Mouse (Mus musculus): ENCODE data around the gene Lsm2.
"Not testable (repeated sequence)": the region's sequence is repeated elsewhere in the genome, so short reads cannot be mapped to it uniquely, and the experiment has no call there.

DNA sequence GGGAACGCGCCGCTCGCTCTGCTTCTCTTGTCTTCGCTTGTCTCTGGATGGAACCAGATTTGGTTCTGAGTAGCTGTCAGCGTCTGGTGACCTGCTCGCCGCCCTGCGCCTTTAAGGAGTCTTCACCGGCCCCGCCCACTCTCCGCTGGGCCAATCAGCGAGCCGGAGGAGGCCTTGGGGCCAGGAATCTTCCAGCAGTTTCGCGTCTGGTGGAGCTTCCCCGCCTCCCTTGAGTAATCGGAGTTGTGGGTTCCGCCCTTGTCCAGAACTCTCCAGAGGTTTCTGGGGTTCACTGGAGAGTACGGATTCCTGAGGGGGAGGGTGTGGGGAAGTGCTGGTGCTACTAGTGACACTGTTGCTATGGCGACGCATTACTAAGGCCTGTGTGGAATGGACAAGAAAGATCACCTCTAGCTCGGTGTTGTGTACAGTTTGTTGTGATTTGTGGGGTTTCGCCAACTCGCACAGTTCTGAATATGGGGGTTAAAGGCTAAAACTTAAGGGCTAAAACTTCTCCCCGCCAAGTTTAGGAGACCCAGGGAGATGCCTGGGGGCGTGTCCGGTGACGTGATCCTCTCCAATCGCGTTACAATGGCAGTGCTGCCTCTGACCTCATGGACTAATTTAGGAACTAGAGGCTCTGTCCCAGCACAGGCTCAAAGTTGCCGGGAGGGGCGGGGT is 9.5 kb upstream of the Lsm2 start, which contains the start of the genes Hspa1a and Hspa1l:
- TF ChIP-seq CTCF (IDR thresholded peaks at IDR 0.05; ENCODE audit: extremely low read depth, insufficient read depth, insufficient read length, insufficient replicate concordance); POLR2A (IDR thresholded peaks at IDR 0.05; ENCODE audit: low read depth, low read length): not testable (repeated sequence)
